14 mouse cellular contexts compared by ENCODE assay signal in genomic region chr13:47237376-47237775, GRCm38 (mm10).
"Had no signal": no experiment of that assay in that cellular context is flagged by ENCODE, and none has a peak within 500 bp of the region (broad histone marks: within the 10 kb centered on the region; RNA-seq: fewer than 3 reads in every experiment).

No protein-coding gene starts in this region.

- ATAC-seq: liver, postnatal 0 days had no signal

- H3K27ac ChIP-seq: limb, embryonic 12.5 days; liver, embryonic 13.5 days; lung, embryonic 15.5 days; macrophage; midbrain, embryonic 12.5 days; neural tube, embryonic 15.5 days had no signal

- DNase-seq: kidney, postnatal 14 days; liver; liver, embryonic 13.5 days; liver, postnatal 0 days; lung, postnatal 14 days; right cerebral cortex, adult 18-20 months; right cerebral cortex, postnatal 25 days; thymus, postnatal 4 days had no signal

- H3K27me3 ChIP-seq: liver, embryonic 13.5 days; lung, embryonic 15.5 days; neural tube, embryonic 15.5 days had no signal

- H3K4me3 ChIP-seq: limb, embryonic 12.5 days; liver, embryonic 13.5 days; lung, embryonic 15.5 days; megakaryocyte, embryonic 14.5 days; midbrain, embryonic 12.5 days; neural tube, embryonic 15.5 days had no signal

- H3K4me1 ChIP-seq: liver, embryonic 13.5 days; lung, embryonic 15.5 days; midbrain, embryonic 12.5 days; neural tube, embryonic 15.5 days had no signal
